Mouse (Mus musculus): ENCODE results near the gene Foxd1.

DNA sequence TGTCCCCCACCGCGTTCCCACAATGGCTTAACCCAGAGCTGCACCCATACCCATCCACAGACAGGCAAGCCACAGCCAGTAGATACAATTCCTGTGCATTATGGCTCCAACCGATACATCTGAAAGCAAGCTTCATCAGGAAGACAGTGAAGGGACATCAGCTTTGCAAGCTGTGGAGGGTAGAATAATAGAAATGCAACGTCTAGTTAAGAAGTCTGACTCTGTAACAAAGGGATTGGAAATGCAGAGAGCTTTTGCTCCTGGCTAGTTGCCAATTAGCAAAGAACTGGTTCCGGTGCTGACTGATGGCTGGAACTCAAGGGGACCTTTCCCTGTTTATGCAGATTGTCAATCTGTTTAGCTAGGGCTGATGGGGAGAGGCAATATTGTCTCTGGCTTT lies 47.6 kb upstream of the Foxd1 start:
- TF ChIP-seq CTCF (IDR thresholded peaks at IDR 0.05; ENCODE audit: extremely low read depth, insufficient read length, insufficient replicate concordance, low read depth, low read length) (no peak), POLR2A (IDR thresholded peaks at IDR 0.05; ENCODE audit: low read depth, low read length) (no peak)
